Mouse (Mus musculus) neural tube, embryonic 11.5 days (tissue): ENCODE results near the gene Lysmd1. TPM values are rescaled to one million over a fixed set of nuclear protein-coding genes. Genes with fewer than 3 reads are reported as not detected.
"Not testable (repeated sequence)": the region's sequence is repeated elsewhere in the genome, so short reads cannot be mapped to it uniquely, and the experiment has no call there.

Experiments used
- ATAC-seq: fragments of 200-750 bp; cut with Nextera tagmentation; 2 replicates; pipeline ENCODE4 v1.8.0; 2017; ENCODE audit warnings: moderate number of reproducible peaks, mild to moderate bottlenecking, moderate TSS enrichment, moderate library complexity; ENCODE audit not compliant: insufficient read depth, low FRiP score, low TSS enrichment
- DNase-seq: peaks from one replicate; pipeline ENCODE4 v3.0.0-alpha.2; 2015; ENCODE audit warnings: low spot score
- H3K27ac ChIP-seq: fragments of 300-500 bp; sonication (generic); 2 replicates; pipeline ENCODE4 v1.5.1; 2014; ENCODE audit warnings: low read depth, mild to moderate bottlenecking, low read length
- H3K27me3 ChIP-seq: fragments of 300-500 bp; sonication (generic); 2 replicates; pipeline ENCODE4 v1.6.1; 2014; ENCODE audit warnings: mild to moderate bottlenecking, low read length, mixed read lengths; ENCODE audit not compliant: control insufficient read depth, insufficient read depth
- H3K36me3 ChIP-seq: fragments of 300-500 bp; sonication (generic); 2 replicates; pipeline ENCODE4 v1.6.1; 2014; ENCODE audit warnings: mild to moderate bottlenecking, low read length, moderate library complexity, mixed read lengths; ENCODE audit not compliant: control insufficient read depth, insufficient read depth
- H3K4me1 ChIP-seq: fragments of 300-500 bp; sonication (generic); 2 replicates; pipeline ENCODE4 v1.6.1; 2014; ENCODE audit warnings: low read length, mixed read lengths; ENCODE audit not compliant: control insufficient read depth, insufficient read depth
- H3K4me2 ChIP-seq: fragments of 300-500 bp; sonication (generic); 2 replicates; pipeline ENCODE4 v1.6.1; 2014; ENCODE audit warnings: low read depth, mild to moderate bottlenecking, moderate library complexity
- H3K4me3 ChIP-seq: fragments of 300-500 bp; sonication (generic); 2 replicates; pipeline ENCODE4 v1.5.1; 2014; ENCODE audit warnings: low read depth, low read length
- H3K9ac ChIP-seq: fragments of 300-500 bp; sonication (generic); 2 replicates; pipeline ENCODE4 v1.6.1; 2014; ENCODE audit warnings: mild to moderate bottlenecking, low read length
- H3K9me3 ChIP-seq: fragments of 300-500 bp; sonication (generic); 2 replicates; pipeline ENCODE4 v1.6.1; 2016; ENCODE audit warnings: low read length; ENCODE audit not compliant: control insufficient read depth
- WGBS: fragments of 180-500 bp; shearing (Covaris S2); extraction: QIAGEN DNeasy Blood & Tissue Kit; methylation state at CpG from one replicate; pipeline ENCODE4 v1.1.7; 2014; 5-methylcytosine and 5-hydroxymethylcytosine counted together
- polyA plus RNA-seq: library from polyadenylated mRNA; unstranded; fragments of >200 nt; fragmentation: Nextera tagmentation; extraction: Ambion mirVana; gene quantifications from 2 replicates; pipeline ENCODE4 v1.2.1, GENCODE M21; 2014

The Lysmd1 gene
- 15.5 and 17.9 TPM in 2 replicates for polyA plus RNA-seq

GRCm38 (mm10) chr3:95133680-95134101, at the start of gene Lysmd1, which contains the start of gene Scnm1:
TSS of gene Lysmd1 (plus strand) at chr3:95134088.
TSS of gene Scnm1 (minus strand) at chr3:95134011.
- Histone ChIP-seq H3K4me1 (peaks cover 12% of the 10 kb centered on the region), H3K36me3 (no peaks in the 10 kb centered on the region), H3K27me3 (no peaks in the 10 kb centered on the region), H3K4me2 (peak within 1 kb of the TSS; percentile 66), H3K4me3 (peak within 1 kb of the TSS; percentile 60), H3K9me3 (no peaks in the 10 kb centered on the region), H3K9ac (peak within 1 kb of the TSS; percentile 73), H3K27ac (no peak within 1 kb of the TSS)
- under 1% methylated on average over 20 of the region's 20 CpGs for WGBS
- ATAC-seq = peak; percentile 87
- DNase-seq = peak; percentile 92

- WGBS = 100% methylated on average over 1 of the region's 1 CpGs
- Histone ChIP-seq H3K4me2 (no peak overlapping the region), H3K4me3 (no peak overlapping the region), H3K36me3 (no peaks in the 10 kb centered on the region), H3K27ac (no peak overlapping the region), H3K9ac (no peak overlapping the region), H3K9me3 (no peaks in the 10 kb centered on the region), H3K4me1 (no peaks in the 10 kb centered on the region), H3K27me3 (no peaks in the 10 kb centered on the region)
- DNase-seq (no peak), ATAC-seq (no peak)
These were observed 45.8 kb upstream of the Lysmd1 start for GRCm38 (mm10) chr3:95088071-95088470.

- H3K27ac ChIP-seq = no peak overlapping the region
- peaks cover 2% of the 10 kb centered on the region; the same call in 1 of the 2 replicates for H3K36me3 ChIP-seq
- 33% methylated on average over 2 of the region's 2 CpGs for WGBS
- peaks cover 7% of the 10 kb centered on the region; the same call in 1 of the 2 replicates for H3K4me1 ChIP-seq
- no peaks in the 10 kb centered on the region for H3K27me3 ChIP-seq
- no peak overlapping the region for H3K9ac ChIP-seq
- H3K4me3 ChIP-seq = no peak overlapping the region
- ATAC-seq (no peak), DNase-seq (no peak)
- H3K4me2 ChIP-seq = no peak overlapping the region
- H3K9me3 ChIP-seq = no peaks in the 10 kb centered on the region
These were observed 33.0 kb upstream of the Lysmd1 start for GRCm38 (mm10) chr3:95100854-95101253.

- no peak overlapping the region for H3K9ac ChIP-seq
These were observed 28.8 kb upstream of the Lysmd1 start for GRCm38 (mm10) chr3:95105121-95105520.

GRCm38 (mm10) chr3:95105586-95106337, 28.1 kb upstream of the Lysmd1 start:
- Histone ChIP-seq H3K4me3 (peak overlapping the region; percentile 69), H3K4me2 (peak overlapping the region; percentile 67), H3K9ac (peak overlapping the region; percentile 64), H3K4me1 (peaks cover 7% of the 10 kb centered on the region; the same call in 1 of the 2 replicates), H3K36me3 (peaks cover 2% of the 10 kb centered on the region; the same call in 1 of the 2 replicates), H3K27me3 (no peaks in the 10 kb centered on the region), H3K9me3 (no peaks in the 10 kb centered on the region), H3K27ac (peak overlapping the region; percentile 63)
- WGBS = 1% methylated on average over 16 of the region's 16 CpGs
- no peak for DNase-seq
- no peak; the same call in 1 of the 2 replicates for ATAC-seq

More at GRCm38 (mm10) chr3:95105121-95105520, 28.8 kb upstream of the Lysmd1 start:
- Histone ChIP-seq H3K36me3 (peaks cover 2% of the 10 kb centered on the region; the same call in 1 of the 2 replicates), H3K4me3 (peak overlapping the region; percentile 69), H3K4me1 (peaks cover 7% of the 10 kb centered on the region; the same call in 1 of the 2 replicates), H3K27ac (no peak overlapping the region), H3K27me3 (no peaks in the 10 kb centered on the region), H3K9me3 (no peaks in the 10 kb centered on the region), H3K4me2 (peak overlapping the region; percentile 67)
- no peak for DNase-seq
- WGBS = 71% methylated on average over 4 of the region's 4 CpGs
- no peak for ATAC-seq

- ATAC-seq = peak; percentile 91
- peak within 1 kb of the TSS; percentile 69 for H3K4me3 ChIP-seq
- peaks cover 7% of the 10 kb centered on the region; the same call in 1 of the 2 replicates for H3K4me1 ChIP-seq
- peaks cover 2% of the 10 kb centered on the region; the same call in 1 of the 2 replicates for H3K36me3 ChIP-seq
- peak within 1 kb of the TSS; percentile 64 for H3K9ac ChIP-seq
- H3K27ac ChIP-seq = peak within 1 kb of the TSS; percentile 63
- DNase-seq = peak; percentile 96
- under 1% methylated on average over 51 of the region's 51 CpGs for WGBS
- no peaks in the 10 kb centered on the region for H3K27me3 ChIP-seq
- H3K9me3 ChIP-seq = no peaks in the 10 kb centered on the region
- H3K4me2 ChIP-seq = peak within 1 kb of the TSS; percentile 67
These were observed 27.4 kb upstream of the Lysmd1 start, which contains the start of gene Pip5k1a for GRCm38 (mm10) chr3:95106338-95107117. TSS of gene Pip5k1a (minus strand) at chr3:95106930.

GRCm38 (mm10) chr3:95107308-95107707, 26.6 kb upstream of the Lysmd1 start:
- ATAC-seq, H3K36me3 ChIP-seq, H3K27ac ChIP-seq, H3K9me3 ChIP-seq, DNase-seq, H3K27me3 ChIP-seq, H3K9ac ChIP-seq: not testable (repeated sequence)
- peak overlapping the region; percentile 44 for H3K4me2 ChIP-seq
- peak overlapping the region; percentile 69 for H3K4me3 ChIP-seq
- H3K4me1 ChIP-seq = peaks cover 12% of the 10 kb centered on the region

- Histone ChIP-seq H3K27ac (no peak overlapping the region), H3K4me3 (no peak overlapping the region), H3K4me2 (no peak overlapping the region), H3K9ac (no peak overlapping the region), H3K27me3 (no peaks in the 10 kb centered on the region), H3K36me3 (peaks cover 2% of the 10 kb centered on the region; the same call in 1 of the 2 replicates), H3K9me3 (no peaks in the 10 kb centered on the region), H3K4me1 (peaks cover 12% of the 10 kb centered on the region)
- WGBS = 76% methylated on average over 2 of the region's 2 CpGs
- ATAC-seq (no peak), DNase-seq (no peak)
These were observed 26.0 kb upstream of the Lysmd1 start for GRCm38 (mm10) chr3:95107898-95108297.
